Mouse (Mus musculus): Measurements from ENCODE around the gene Btbd9. TPM values are rescaled to one million over a fixed set of nuclear protein-coding genes. Genes with fewer than 3 reads are reported as not detected.

The Btbd9 gene
- total and polyA plus RNA-seq, 2 experiments from 2014 or later = 30.3 to 31.0 TPM

- Histone ChIP-seq H3K27ac (ENCODE audit: low read depth) (no peak overlapping the region), H3K4me1 (ENCODE audit: control insufficient read depth, insufficient read depth) (no peaks in the 10 kb centered on the region), H3K4me2 (ENCODE audit: low read depth, low read length) (no peak overlapping the region), H3K9me3 (replicated peaks; ENCODE audit: control insufficient read depth, low read length) (no peaks in the 10 kb centered on the region), H3K36me3 (replicated peaks; ENCODE audit: control insufficient read depth, insufficient read depth, low read length) (peaks cover 18% of the 10 kb centered on the region), H3K9ac (replicated peaks; ENCODE audit: low read depth, low read length) (no peak overlapping the region), H3K4me3 (ENCODE audit: low read depth, low read length) (no peak overlapping the region), H3K27me3 (ENCODE audit: control insufficient read depth, insufficient read depth, low read length) (no peaks in the 10 kb centered on the region)
- ATAC-seq (ENCODE audit: insufficient read depth, low read depth) (no peak), DNase-seq (ENCODE audit: low spot score) (no peak)
- TF ChIP-seq CTCF (IDR thresholded peaks at IDR 0.05; ENCODE audit: low read depth) (no peak), EP300 (IDR thresholded peaks at IDR 0.05; ENCODE audit: low read depth) (no peak)
- WGBS = 79% methylated on average over 8 of the region's 8 CpGs
Measured at GRCm38 (mm10) chr17:30518431-30519171, 57.7 kb downstream of the Btbd9 start.

- Histone ChIP-seq H3K4me2 (ENCODE audit: low read depth, low read length) (no peak overlapping the region), H3K4me3 (ENCODE audit: low read depth, low read length) (no peak overlapping the region), H3K9ac (replicated peaks; ENCODE audit: low read depth, low read length) (no peak overlapping the region), H3K9me3 (replicated peaks; ENCODE audit: control insufficient read depth, low read length) (no peaks in the 10 kb centered on the region), H3K4me1 (ENCODE audit: control insufficient read depth, insufficient read depth) (no peaks in the 10 kb centered on the region), H3K36me3 (replicated peaks; ENCODE audit: control insufficient read depth, insufficient read depth, low read length) (peaks cover 22% of the 10 kb centered on the region), H3K27me3 (ENCODE audit: control insufficient read depth, insufficient read depth, low read length) (no peaks in the 10 kb centered on the region), H3K27ac (ENCODE audit: low read depth) (no peak overlapping the region)
- ATAC-seq (ENCODE audit: insufficient read depth, low read depth) (no peak), DNase-seq (ENCODE audit: low spot score) (no peak)
- no peak for TF ChIP-seq CTCF (IDR thresholded peaks at IDR 0.05; ENCODE audit: low read depth)
- no peak for TF ChIP-seq EP300 (IDR thresholded peaks at IDR 0.05; ENCODE audit: low read depth)
- WGBS = 89% methylated on average over 10 of the region's 10 CpGs
Measured at GRCm38 (mm10) chr17:30516580-30517340, 59.5 kb downstream of the Btbd9 start.

- 95% methylated on average over 8 of the region's 8 CpGs for WGBS
Measured at GRCm38 (mm10) chr17:30515401-30515800, 60.9 kb downstream of the Btbd9 start.

GRCm38 (mm10) chr17:30513034-30513433 lies 63.3 kb downstream of the Btbd9 start:
- peaks cover 26% of the 10 kb centered on the region for H3K36me3 ChIP-seq (replicated peaks; ENCODE audit: control insufficient read depth, insufficient read depth, low read length)
- no peak overlapping the region for H3K9ac ChIP-seq (replicated peaks; ENCODE audit: low read depth, low read length)
- TF ChIP-seq EP300 (IDR thresholded peaks at IDR 0.05; ENCODE audit: low read depth) (no peak), CTCF (IDR thresholded peaks at IDR 0.05; ENCODE audit: low read depth) (no peak)
- H3K4me2 ChIP-seq (ENCODE audit: low read depth, low read length) = no peak overlapping the region
- WGBS = 90% methylated on average over 9 of the region's 9 CpGs
- H3K27me3 ChIP-seq (ENCODE audit: control insufficient read depth, insufficient read depth, low read length) = no peaks in the 10 kb centered on the region
- H3K9me3 ChIP-seq (replicated peaks; ENCODE audit: control insufficient read depth, low read length) = no peaks in the 10 kb centered on the region
- H3K4me3 ChIP-seq (ENCODE audit: low read depth, low read length) = no peak overlapping the region
- H3K27ac ChIP-seq (ENCODE audit: low read depth) = no peak overlapping the region
- H3K4me1 ChIP-seq (ENCODE audit: control insufficient read depth, insufficient read depth) = no peaks in the 10 kb centered on the region
- DNase-seq (ENCODE audit: low spot score) (no peak), ATAC-seq (ENCODE audit: insufficient read depth, low read depth) (no peak)

More at GRCm38 (mm10) chr17:30515401-30515800, 60.9 kb downstream of the Btbd9 start:
- TF ChIP-seq CTCF (IDR thresholded peaks at IDR 0.05; ENCODE audit: low read depth) (no peak), EP300 (IDR thresholded peaks at IDR 0.05; ENCODE audit: low read depth) (no peak)
- H3K4me2 ChIP-seq (ENCODE audit: low read depth, low read length) = no peak overlapping the region
- ATAC-seq (ENCODE audit: insufficient read depth, low read depth) = no peak
- no peaks in the 10 kb centered on the region for H3K27me3 ChIP-seq (ENCODE audit: control insufficient read depth, insufficient read depth, low read length)
- no peaks in the 10 kb centered on the region for H3K9me3 ChIP-seq (replicated peaks; ENCODE audit: control insufficient read depth, low read length)
- no peak overlapping the region for H3K4me3 ChIP-seq (ENCODE audit: low read depth, low read length)
- H3K36me3 ChIP-seq (replicated peaks; ENCODE audit: control insufficient read depth, insufficient read depth, low read length) = peaks cover 26% of the 10 kb centered on the region
- no peak overlapping the region for H3K9ac ChIP-seq (replicated peaks; ENCODE audit: low read depth, low read length)
- H3K4me1 ChIP-seq (ENCODE audit: control insufficient read depth, insufficient read depth) = no peaks in the 10 kb centered on the region
- H3K27ac ChIP-seq (ENCODE audit: low read depth) = no peak overlapping the region
- DNase-seq (ENCODE audit: low spot score) = no peak

GRCm38 (mm10) chr17:30512531-30512930 lies 63.8 kb downstream of the Btbd9 start:
- H3K9me3 ChIP-seq (replicated peaks; ENCODE audit: control insufficient read depth, low read length) = no peaks in the 10 kb centered on the region
- H3K4me1 ChIP-seq (ENCODE audit: control insufficient read depth, insufficient read depth) = no peaks in the 10 kb centered on the region
- no peak overlapping the region for H3K4me3 ChIP-seq (ENCODE audit: low read depth, low read length)
- DNase-seq (ENCODE audit: low spot score) (no peak), ATAC-seq (ENCODE audit: insufficient read depth, low read depth) (no peak)
- H3K9ac ChIP-seq (replicated peaks; ENCODE audit: low read depth, low read length) = no peak overlapping the region
- TF ChIP-seq CTCF (IDR thresholded peaks at IDR 0.05; ENCODE audit: low read depth) (no peak), EP300 (IDR thresholded peaks at IDR 0.05; ENCODE audit: low read depth) (no peak)
- H3K27ac ChIP-seq (ENCODE audit: low read depth) = no peak overlapping the region
- 93% methylated on average over 7 of the region's 7 CpGs for WGBS
- no peaks in the 10 kb centered on the region for H3K27me3 ChIP-seq (ENCODE audit: control insufficient read depth, insufficient read depth, low read length)
- H3K36me3 ChIP-seq (replicated peaks; ENCODE audit: control insufficient read depth, insufficient read depth, low read length) = peaks cover 26% of the 10 kb centered on the region
- no peak overlapping the region for H3K4me2 ChIP-seq (ENCODE audit: low read depth, low read length)

All from heart, postnatal 0 days (tissue).